Comparison of ENCODE assay signal across 15 mouse cellular contexts in genomic region chr7:143482541-143482940, GRCm38 (mm10). TPM values are rescaled to one million over a fixed set of nuclear protein-coding genes. Genes with fewer than 3 reads are reported as not detected.
DNase-seq lines count a peak whose midpoint lies in the region; ATAC-seq and TF ChIP-seq lines count a peak whose summit lies in the region.
"Had no signal": no experiment of that assay in that cellular context is flagged by ENCODE, and none has a peak within 500 bp of the region (broad histone marks: within the 10 kb centered on the region; RNA-seq: fewer than 3 reads in every experiment).

No protein-coding gene starts in this region.

- H3K9ac ChIP-seq in heart, postnatal 0 days (replicated peaks; ENCODE audit: low read depth, low read length) = no peak overlapping the region
- H3K9ac ChIP-seq in lung, postnatal 0 days (replicated peaks; ENCODE audit: low read depth) = no peak overlapping the region
- no peak overlapping the region for H3K9ac ChIP-seq in kidney, embryonic 16.5 days (replicated peaks; ENCODE audit: low read length)
- no peak overlapping the region for H3K9ac ChIP-seq in liver, embryonic 16.5 days (ENCODE audit: low read depth, low read length)

- no peak overlapping the region for H3K27ac ChIP-seq in heart, postnatal 0 days (ENCODE audit: low read depth)
- H3K27ac ChIP-seq in lung, postnatal 0 days (ENCODE audit: low read length) = no peak overlapping the region
- no peak overlapping the region for H3K27ac ChIP-seq in kidney, embryonic 16.5 days (ENCODE audit: low read length)
- no peak overlapping the region for H3K27ac ChIP-seq in liver, embryonic 16.5 days (ENCODE audit: low read length)
- H3K27ac ChIP-seq: hindbrain, postnatal 0 days had no signal

- WGBS in heart, postnatal 0 days = 12% methylated on average over 6 of the region's 6 CpGs
- 19% methylated on average over 6 of the region's 6 CpGs for WGBS in lung, postnatal 0 days
- 14% methylated on average over 6 of the region's 6 CpGs for WGBS in lung, adult 2 months
- 15% methylated on average over 6 of the region's 6 CpGs for WGBS in kidney, embryonic 16.5 days
- WGBS in liver, embryonic 16.5 days (ENCODE audit: insufficient replicate concordance) = 20% methylated on average over 6 of the region's 6 CpGs

- ATAC-seq in heart, postnatal 0 days (ENCODE audit: insufficient read depth, low read depth) = no peak
- 0 out of 2 replicates have a peak, but pooled peaks have one; percentile 13 for ATAC-seq in lung, postnatal 0 days
- ATAC-seq in kidney, embryonic 16.5 days (ENCODE audit: low FRiP score, low TSS enrichment) = 0 out of 2 replicates have a peak, but pooled peaks have one; percentile 56
- peak; percentile 67 for ATAC-seq in liver, embryonic 16.5 days (ENCODE audit: low read depth)
- ATAC-seq: activated CD4-positive, CD25-positive, alpha-beta regulatory T cell, adult 4 months; hindbrain, postnatal 0 days had no signal

- no peak overlapping the region for H3K4me3 ChIP-seq in heart, postnatal 0 days (ENCODE audit: low read depth, low read length)
- no peak overlapping the region for H3K4me3 ChIP-seq in lung, postnatal 0 days (ENCODE audit: low read depth, low read length)
- H3K4me3 ChIP-seq in lung, adult 2 months (replicated peaks; ENCODE audit: extremely low read depth, low read depth, low read length) = no peak overlapping the region
- H3K4me3 ChIP-seq in kidney, embryonic 16.5 days (ENCODE audit: low read length) = no peak overlapping the region
- H3K4me3 ChIP-seq in liver, embryonic 16.5 days (ENCODE audit: low read depth, low read length) = no peak overlapping the region

- H3K27me3 ChIP-seq in heart, postnatal 0 days (ENCODE audit: control insufficient read depth, insufficient read depth, low read length) = peaks cover 19% of the 10 kb centered on the region; the same call in 1 of the 2 replicates
- H3K27me3 ChIP-seq in lung, postnatal 0 days (replicated peaks; ENCODE audit: insufficient read depth, low read length) = no peaks in the 10 kb centered on the region
- no peaks in the 10 kb centered on the region for H3K27me3 ChIP-seq in kidney, embryonic 16.5 days (ENCODE audit: insufficient read depth, low read length)
- no peaks in the 10 kb centered on the region; the same call in 1 of the 2 replicates for H3K27me3 ChIP-seq in liver, embryonic 16.5 days (ENCODE audit: control insufficient read depth, insufficient read depth, low read depth, low read length)

- H3K4me1 ChIP-seq in heart, postnatal 0 days (ENCODE audit: control insufficient read depth, insufficient read depth) = no peaks in the 10 kb centered on the region
- no peaks in the 10 kb centered on the region for H3K4me1 ChIP-seq in lung, postnatal 0 days (ENCODE audit: insufficient read depth, low read depth, low read length)
- no peaks in the 10 kb centered on the region for H3K4me1 ChIP-seq in lung, adult 2 months (ENCODE audit: control insufficient read depth, insufficient read depth, low read length)
- H3K4me1 ChIP-seq in kidney, embryonic 16.5 days (ENCODE audit: insufficient read depth, low read length) = peaks cover 5% of the 10 kb centered on the region; the same call in 1 of the 2 replicates
- no peaks in the 10 kb centered on the region for H3K4me1 ChIP-seq in liver, embryonic 16.5 days (ENCODE audit: control insufficient read depth, low read depth, low read length)

- no peak overlapping the region for H3K4me2 ChIP-seq in heart, postnatal 0 days (ENCODE audit: low read depth, low read length)
- no peak overlapping the region for H3K4me2 ChIP-seq in lung, postnatal 0 days (replicated peaks; ENCODE audit: low read depth, low read length)
- H3K4me2 ChIP-seq in kidney, embryonic 16.5 days (replicated peaks; ENCODE audit: low read depth, low read length) = no peak overlapping the region
- no peak overlapping the region for H3K4me2 ChIP-seq in liver, embryonic 16.5 days (ENCODE audit: low read depth, low read length)
- H3K4me2 ChIP-seq: heart, embryonic 11.5 days had no signal

- no peak for TF ChIP-seq EP300 in heart, postnatal 0 days (IDR thresholded peaks at IDR 0.05; ENCODE audit: low read depth)
- no peak for TF ChIP-seq EP300 in lung, postnatal 0 days (IDR thresholded peaks at IDR 0.05)

- no peak for TF ChIP-seq POLR2A in lung, adult 2 months (IDR thresholded peaks at IDR 0.05; ENCODE audit: borderline replicate concordance, extremely low read depth, low read depth, low read length)

- peak; percentile 3 for DNase-seq in heart, postnatal 0 days (ENCODE audit: low spot score)
- DNase-seq in heart, postnatal 4 days = no peak
- DNase-seq in lung, postnatal 0 days (ENCODE audit: low spot score) = no peak
- no peak for DNase-seq in lung, adult 2 months
- DNase-seq in right cerebral cortex, adult 2 months (ENCODE audit: low spot score in 2 of 2) = no peak
- no peak for DNase-seq in adipocyte (ENCODE audit: low spot score)
- DNase-seq: cerebellum, adult 2 months; lung, postnatal 36 days had no signal

- H3K36me3 ChIP-seq in heart, postnatal 0 days (replicated peaks; ENCODE audit: control insufficient read depth, insufficient read depth, low read length) = no peaks in the 10 kb centered on the region
- H3K36me3 ChIP-seq in lung, postnatal 0 days (ENCODE audit: insufficient read depth, low read length) = no peaks in the 10 kb centered on the region
- no peaks in the 10 kb centered on the region for H3K36me3 ChIP-seq in kidney, embryonic 16.5 days (ENCODE audit: insufficient read depth, low read length)
- no peaks in the 10 kb centered on the region for H3K36me3 ChIP-seq in liver, embryonic 16.5 days (ENCODE audit: control insufficient read depth, insufficient read depth)

- no peaks in the 10 kb centered on the region for H3K9me3 ChIP-seq in heart, postnatal 0 days (replicated peaks; ENCODE audit: control insufficient read depth, low read length)
- no peaks in the 10 kb centered on the region for H3K9me3 ChIP-seq in lung, postnatal 0 days (ENCODE audit: low read length)
- no peaks in the 10 kb centered on the region for H3K9me3 ChIP-seq in kidney, embryonic 16.5 days (ENCODE audit: low read length)
- H3K9me3 ChIP-seq in liver, embryonic 16.5 days (replicated peaks; ENCODE audit: control insufficient read depth, low read length) = no peaks in the 10 kb centered on the region

- no peak for TF ChIP-seq CTCF in heart, postnatal 0 days (IDR thresholded peaks at IDR 0.05; ENCODE audit: low read depth)
- TF ChIP-seq CTCF in lung, postnatal 0 days (IDR thresholded peaks at IDR 0.05) = no peak
- no peak for TF ChIP-seq CTCF in lung, adult 2 months (IDR thresholded peaks at IDR 0.05; ENCODE audit: insufficient read depth, low read length)

RNA-seq across cellular contexts. Expression of gene Slc22a18, which starts 9.0 kb away (rescaled TPM):
- total RNA-seq in heart, postnatal 0 days (2014; rRNA removed; ENCODE audit: low replicate concordance) = 0.27 TPM in 1 of 2 replicates, not detected in the other
- 0.60 and 0.93 TPM in 2 replicates for polyA plus RNA-seq in heart, postnatal 0 days (2015; fragmentation: Nextera tagmentation; extraction: Ambion mirVana)
- under 1 TPM; 0.45 to 0.55 TPM for total RNA-seq in heart, postnatal 4 days (2021)
- 4.4 and 5.2 TPM in 2 replicates for polyA plus RNA-seq in lung, postnatal 0 days (2015; fragmentation: Nextera tagmentation; extraction: Ambion mirVana)
- polyA plus RNA-seq in lung, adult 2 months (2012; rRNA removed) = 27.2 and 29.1 TPM in 2 replicates
- 7.2 and 8.3 TPM in 2 replicates for polyA plus RNA-seq in kidney, embryonic 16.5 days (2015; fragmentation: Nextera tagmentation; extraction: Ambion mirVana)
- 13.0 and 14.4 TPM in 2 replicates for polyA plus RNA-seq in liver, embryonic 16.5 days (2015; fragmentation: Nextera tagmentation; extraction: Ambion mirVana)

RNA-seq across cellular contexts. Expression of gene Phlda2, which starts 20.4 kb away (rescaled TPM):
- total RNA-seq in heart, postnatal 0 days (2014; rRNA removed; ENCODE audit: low replicate concordance) = 1.0 TPM in 1 of 2 replicates, not detected in the other
- polyA plus RNA-seq in heart, postnatal 0 days (2015; fragmentation: Nextera tagmentation; extraction: Ambion mirVana) = not detected in 2 replicates
- not detected for total RNA-seq in heart, postnatal 4 days (2021)
- polyA plus RNA-seq in lung, postnatal 0 days (2015; fragmentation: Nextera tagmentation; extraction: Ambion mirVana) = 3.2 and 5.4 TPM in 2 replicates
- 5.1 and 6.1 TPM in 2 replicates for polyA plus RNA-seq in lung, adult 2 months (2012; rRNA removed)
- 9.1 and 10.4 TPM in 2 replicates for polyA plus RNA-seq in kidney, embryonic 16.5 days (2015; fragmentation: Nextera tagmentation; extraction: Ambion mirVana)
- 25.8 and 25.9 TPM in 2 replicates for polyA plus RNA-seq in liver, embryonic 16.5 days (2015; fragmentation: Nextera tagmentation; extraction: Ambion mirVana)
- total RNA-seq: left cerebral cortex, postnatal 14 days had no signal
- polyA plus RNA-seq: activated CD4-positive, CD25-positive, alpha-beta regulatory T cell, adult 4 months; cerebellum, adult 2 months; neural tube, embryonic 14.5 days had no signal

RNA-seq across cellular contexts. Expression of gene Cdkn1c, which starts 21.7 kb away (rescaled TPM):
- 94.6 and 143 TPM in 2 replicates for total RNA-seq in heart, postnatal 0 days (2014; rRNA removed; ENCODE audit: low replicate concordance)
- 81.3 and 97.4 TPM in 2 replicates for polyA plus RNA-seq in heart, postnatal 0 days (2015; fragmentation: Nextera tagmentation; extraction: Ambion mirVana)
- 10 to 100 TPM; 56.1 to 60.4 TPM for total RNA-seq in heart, postnatal 4 days (2021)
- 207 and 220 TPM in 2 replicates for polyA plus RNA-seq in lung, postnatal 0 days (2015; fragmentation: Nextera tagmentation; extraction: Ambion mirVana)
- polyA plus RNA-seq in lung, adult 2 months (2012; rRNA removed) = 31.6 and 34.5 TPM in 2 replicates
- polyA plus RNA-seq in kidney, embryonic 16.5 days (2015; fragmentation: Nextera tagmentation; extraction: Ambion mirVana) = 675 and 814 TPM in 2 replicates
- polyA plus RNA-seq in liver, embryonic 16.5 days (2015; fragmentation: Nextera tagmentation; extraction: Ambion mirVana) = 143 and 173 TPM in 2 replicates
